Mouse (Mus musculus) MEL (cell line): ENCODE results near the gene Gstp2. TPM values are rescaled to one million over a fixed set of nuclear protein-coding genes. Genes with fewer than 3 reads are reported as not detected.
A peak's percentile ranks its signal among the peaks of the same experiment; 100 is the strongest.
"Not testable (repeated sequence)": the region's sequence is repeated elsewhere in the genome, so short reads cannot be mapped to it uniquely, and the experiment has no call there.

Experiments
- DNase-seq: peaks from one replicate; pipeline ENCODE4 v3.0.0; 2011; ENCODE audit warnings: low read depth, low spot score
- H3K27ac ChIP-seq: 2 replicates; pipeline ENCODE4 v1.5.1; 2012; ENCODE audit warnings: low read depth, mild to moderate bottlenecking, control low read depth, low read length, moderate library complexity; ENCODE audit not compliant: control insufficient read depth
- H3K27me3 ChIP-seq, 2 experiments: fragments of 150-350 bp in 1 of 2; sonication (generic) in 1 of 2; 2 replicates each; pipeline ENCODE4 v1.6.1; 2012; ENCODE audit warnings: low read length in 2 of 2, mild to moderate bottlenecking in 2 of 2, improper control_type of control experiment in 1 of 2, moderate library complexity in 1 of 2; ENCODE audit not compliant: insufficient read depth in 2 of 2, control insufficient read depth in 1 of 2
- H3K36me3 ChIP-seq, 2 experiments: 2 replicates each; pipeline ENCODE4 v1.6.1; 2012 to 2014; ENCODE audit warnings: low read length in 2 of 2, improper control_type of control experiment in 1 of 2, inconsistent platforms in 1 of 2, mild to moderate bottlenecking in 1 of 2; ENCODE audit not compliant: insufficient read depth in 2 of 2, control insufficient read depth in 1 of 2
- H3K4me1 ChIP-seq, 2 experiments: fragments of 150-350 bp in 1 of 2; sonication (generic) in 1 of 2; 2 replicates each; pipeline ENCODE4 v1.6.1; 2012; ENCODE audit warnings: low read length in 2 of 2, improper control_type of control experiment in 1 of 2, mild to moderate bottlenecking in 1 of 2; ENCODE audit not compliant: insufficient read depth in 2 of 2, control insufficient read depth in 1 of 2
- H3K4me3 ChIP-seq, 2 experiments: fragments of 150-350 bp in 1 of 2; sonication (generic) in 1 of 2; 2 replicates each; pipeline ENCODE4 v1.5.1; 2012; ENCODE audit warnings: low read depth in 2 of 2, low read length in 2 of 2, mild to moderate bottlenecking in 2 of 2, moderate library complexity in 2 of 2, control low read depth in 1 of 2, improper control_type of control experiment in 1 of 2; ENCODE audit not compliant: control insufficient read depth in 1 of 2, insufficient read depth in 1 of 2
- H3K79me2 ChIP-seq: 2 replicates; pipeline ENCODE4 v1.6.1; 2012; ENCODE audit warnings: mild to moderate bottlenecking, low read length, moderate library complexity; ENCODE audit not compliant: control insufficient read depth, poor library complexity, insufficient read depth
- H3K9ac ChIP-seq: 2 replicates; pipeline ENCODE4 v1.6.1; 2012; ENCODE audit warnings: low read depth, mild to moderate bottlenecking, control low read depth, low read length, moderate library complexity; ENCODE audit not compliant: control insufficient read depth, poor library complexity, severe bottlenecking
- H3K9me3 ChIP-seq: fragments of 150-350 bp; sonication (generic); replicated peaks from 2 replicates; pipeline ENCODE4 v1.6.1; 2012; ENCODE audit warnings: mild to moderate bottlenecking, low read length, improper control_type of control experiment, moderate library complexity; ENCODE audit not compliant: insufficient read depth
- EP300 ChIP-seq, 2 experiments: IDR thresholded peaks; 2 replicates each; pipeline ENCODE4 v1.6.1; 2011; ENCODE audit warnings: improper control_type of control experiment in 2 of 2, low read length in 2 of 2, low read depth in 1 of 2, mild to moderate bottlenecking in 1 of 2
- MYB ChIP-seq: IDR thresholded peaks from 2 replicates; pipeline ENCODE4 v1.6.1; 2011; ENCODE audit warnings: mild to moderate bottlenecking, low read depth, low read length, improper control_type of control experiment
- POLR2A ChIP-seq, 2 experiments: IDR thresholded peaks; 2 replicates each; pipeline ENCODE4 v1.6.1; 2011 to 2012; ENCODE audit warnings: low read length in 2 of 2, mild to moderate bottlenecking in 2 of 2, control low read depth in 1 of 2, improper control_type of control experiment in 1 of 2, low read depth in 1 of 2, moderate library complexity in 1 of 2; ENCODE audit not compliant: control insufficient read depth in 1 of 2, insufficient read depth in 1 of 2, poor library complexity in 1 of 2
- RAD21 ChIP-seq: IDR thresholded peaks from 2 replicates; pipeline ENCODE4 v1.6.1; 2011; ENCODE audit warnings: mild to moderate bottlenecking, low read depth, low read length, improper control_type of control experiment
- TAL1 ChIP-seq: IDR thresholded peaks from 2 replicates; pipeline ENCODE4 v1.6.1; 2012; ENCODE audit warnings: mild to moderate bottlenecking, inconsistent platforms, low read length, moderate library complexity, mixed read lengths
- TBP ChIP-seq: IDR thresholded peaks from 2 replicates; pipeline ENCODE4 v1.8.0; 2011; ENCODE audit warnings: low read depth, low read length, improper control_type of control experiment
- USF1 ChIP-seq: IDR thresholded peaks from 2 replicates; pipeline ENCODE4 v1.6.1; 2014; ENCODE audit warnings: low read depth, mild to moderate bottlenecking, inconsistent platforms, low read length, improper control_type of control experiment, moderate library complexity
- USF2 ChIP-seq, 2 experiments: IDR thresholded peaks; 2 replicates each; pipeline ENCODE4 v1.6.1; 2011 to 2012; ENCODE audit warnings: improper control_type of control experiment in 2 of 2, low read length in 2 of 2, borderline replicate concordance in 1 of 2, inconsistent platforms in 1 of 2, low read depth in 1 of 2, mild to moderate bottlenecking in 1 of 2; ENCODE audit not compliant: insufficient read depth in 1 of 2
- ZKSCAN1 ChIP-seq: IDR thresholded peaks from 2 replicates; pipeline ENCODE4 v1.6.1; 2012; ENCODE audit warnings: low read depth, mild to moderate bottlenecking, inconsistent platforms, low read length, improper control_type of control experiment, moderate library complexity
- ZNF384 ChIP-seq: IDR thresholded peaks from 2 replicates; pipeline ENCODE4 v1.6.1; 2012; ENCODE audit warnings: low read depth, mild to moderate bottlenecking, inconsistent platforms, low read length, improper control_type of control experiment
- polyA plus RNA-seq, 2 experiments: library from polyadenylated mRNA; stranded (reverse) in 1 of 2; unstranded in 1 of 2; fragments of >175 nt in 1 of 2; fragments of >200 nt in 1 of 2; gene quantifications; 2 replicates each; pipeline versions ENCODE4 v1.2.1 to v1.2.4; 2012; ENCODE audit warnings: low replicate concordance in 2 of 2, low read depth in 1 of 2; ENCODE audit not compliant: insufficient read length in 2 of 2, insufficient read depth in 1 of 2, missing spikeins in 1 of 2
- total RNA-seq: library from RNA; depleted of rRNA; stranded (reverse); fragments of 300-350 nt; gene quantifications from 2 replicates; pipeline ENCODE4 v1.2.3, GENCODE M21; 2012

The Gstp2 gene
- total and polyA plus RNA-seq, 3 experiments: 0.65 to 7.4 TPM; not detected in 1

- no peak for TF ChIP-seq TAL1
- no peak for TF ChIP-seq ZNF384
- TF ChIP-seq USF1: 0 out of 2 replicates have a peak, but pooled peaks have one; percentile 10
- TF ChIP-seq EP300 (IDR thresholded peaks at IDR 0.05; ENCODE audit: low read depth in 1 of 2, low read length in 2 of 2): peak; percentile 9 to 23; a peak in 1 of 4 replicates
- TF ChIP-seq POLR2A (IDR thresholded peaks at IDR 0.05; ENCODE audit: control insufficient read depth in 1 of 2, insufficient read depth in 1 of 2, low read depth in 1 of 2, low read length in 2 of 2, poor library complexity in 1 of 2): peak; percentile 93 to 98
- TF ChIP-seq ZKSCAN1: no peak
- no peak for TF ChIP-seq USF2 (IDR thresholded peaks at IDR 0.05; ENCODE audit: borderline replicate concordance in 1 of 2, insufficient read depth in 1 of 2, low read depth in 1 of 2, low read length in 2 of 2)
Measured at GRCm38 (mm10) chr19:4037788-4038232, 8.0 kb downstream of the Gstp2 start, which contains the start of gene Gstp1 (continued).

GRCm38 (mm10) chr19:4037154-4037787, 8.6 kb downstream of the Gstp2 start:
- Histone ChIP-seq H3K4me3 (peak overlapping the region; percentile 77 to 94), H3K9ac (peak overlapping the region; percentile 84)
- not testable (repeated sequence) for H3K36me3 ChIP-seq, H3K4me1 ChIP-seq, H3K27me3 ChIP-seq, DNase-seq, H3K27ac ChIP-seq, H3K9me3 ChIP-seq, H3K79me2 ChIP-seq

- no peak overlapping the region for H3K27ac ChIP-seq
- no peak overlapping the region for H3K4me3 ChIP-seq
- peaks cover 4% of the 10 kb centered on the region for H3K79me2 ChIP-seq
- H3K9me3 ChIP-seq: no peaks in the 10 kb centered on the region
- no peaks in the 10 kb centered on the region for H3K27me3 ChIP-seq
- H3K4me1 ChIP-seq: peaks cover 0 to 8% of the 10 kb centered on the region in 2 experiments; a peak in 2 of 4 replicates
- no peak overlapping the region for H3K9ac ChIP-seq
- TF ChIP-seq USF1 (no peak), USF2 (IDR thresholded peaks at IDR 0.05; ENCODE audit: borderline replicate concordance in 1 of 2, insufficient read depth in 1 of 2, low read depth in 1 of 2, low read length in 2 of 2) (no peak), MYB (no peak), RAD21 (no peak), TBP (no peak), EP300 (IDR thresholded peaks at IDR 0.05; ENCODE audit: low read depth in 1 of 2, low read length in 2 of 2) (no peak)
- peaks cover 0 to 5% of the 10 kb centered on the region in 2 experiments; a peak in 2 of 4 replicates for H3K36me3 ChIP-seq
- no peak for DNase-seq
Measured at GRCm38 (mm10) chr19:4036327-4037045, 9.3 kb downstream of the Gstp2 start.
